Mouse (Mus musculus) gastrocnemius, postnatal 36 days (tissue): ENCODE results near the gene Vhl. TPM values are rescaled to one million over a fixed set of nuclear protein-coding genes. Genes with fewer than 3 reads are reported as not detected.

ENCODE experiments used
- DNase-seq, 2 experiments: peaks; one replicate each; pipeline ENCODE4 v3.0.0; 2022
- intact Hi-C: fragments of 180-260 bp; cut with DNase I; formaldehyde crosslinking; loops from one replicate; pipeline ENCODE4 v1.15.1; 2025
- total RNA-seq, 2 experiments: library from RNA; stranded (reverse); gene quantifications; 2 replicates each; pipeline ENCODE4 v1.2.3; 2021

Vhl gene
- total RNA-seq, 2 experiments from 2014 or later = 3.5 to 4.5 TPM

GRCm38 (mm10) chr6:113623386-113623785 lies 373 bp upstream of the Vhl start:
- DNase-seq = no peak
- intact Hi-C loops = no loop called here

- DNase-seq = no peak
- intact Hi-C loops = no loop called here
Measured at GRCm38 (mm10) chr6:113624989-113625770, 1.4 kb downstream of the Vhl start.

GRCm38 (mm10) chr6:113630322-113630721 lies 6.6 kb downstream of the Vhl start:
- intact Hi-C loops = no loop called here
- DNase-seq = no peak

GRCm38 (mm10) chr6:113632863-113633262 lies 9.1 kb downstream of the Vhl start:
- intact Hi-C loops = no loop called here
- no peak for DNase-seq

GRCm38 (mm10) chr6:113638302-113639040 lies 14.7 kb downstream of the Vhl start, which contains the start of gene Irak2:
TSS of gene Irak2 (plus strand) at chr6:113638467.
- intact Hi-C loops = loop anchor here (1.0 kb wide), 1 partner anchor 44 kb away; no protein-coding TSS in a partner anchor

GRCm38 (mm10) chr6:113639201-113639600 lies 15.4 kb downstream of the Vhl start:
- DNase-seq = no peak
- intact Hi-C loops = no loop called here

More at GRCm38 (mm10) chr6:113638302-113639040, 14.7 kb downstream of the Vhl start, which contains the start of gene Irak2:
- peak; percentile 92 to 96 for DNase-seq

- intact Hi-C loops = no loop called here
Measured at GRCm38 (mm10) chr6:113642605-113643004, 18.8 kb downstream of the Vhl start.

GRCm38 (mm10) chr6:113643021-113643420 lies 19.3 kb downstream of the Vhl start:
- intact Hi-C loops = no loop called here
- no peak for DNase-seq

More at GRCm38 (mm10) chr6:113642605-113643004, 18.8 kb downstream of the Vhl start:
- DNase-seq = no peak

- intact Hi-C loops = no loop called here
- no peak for DNase-seq
Measured at GRCm38 (mm10) chr6:113643967-113644366, 20.2 kb downstream of the Vhl start.

- no peak for DNase-seq
- intact Hi-C loops = no loop called here
Measured at GRCm38 (mm10) chr6:113644808-113645207, 21.0 kb downstream of the Vhl start.

GRCm38 (mm10) chr6:113649346-113650196 lies 25.8 kb downstream of the Vhl start:
- DNase-seq = no peak
- intact Hi-C loops = no loop called here

- intact Hi-C loops = no loop called here
- no peak for DNase-seq
Measured at GRCm38 (mm10) chr6:113650197-113650640, 26.5 kb downstream of the Vhl start.

GRCm38 (mm10) chr6:113651626-113652025 lies 27.9 kb downstream of the Vhl start:
- intact Hi-C loops = no loop called here
- DNase-seq = no peak

- intact Hi-C loops = no loop called here
- DNase-seq = no peak
Measured at GRCm38 (mm10) chr6:113653551-113653950, 29.8 kb downstream of the Vhl start.

- no peak for DNase-seq
- intact Hi-C loops = no loop called here
Measured at GRCm38 (mm10) chr6:113654102-113654501, 30.3 kb downstream of the Vhl start.

GRCm38 (mm10) chr6:113654753-113655397 lies 31.1 kb downstream of the Vhl start:
- intact Hi-C loops = no loop called here
- no peak for DNase-seq

- intact Hi-C loops = no loop called here
- no peak for DNase-seq
Measured at GRCm38 (mm10) chr6:113655475-113655874, 31.7 kb downstream of the Vhl start.

GRCm38 (mm10) chr6:113656847-113657246 lies 33.1 kb downstream of the Vhl start:
- intact Hi-C loops = no loop called here

GRCm38 (mm10) chr6:113658226-113658625 lies 34.5 kb downstream of the Vhl start:
- DNase-seq = no peak
- intact Hi-C loops = no loop called here

More at GRCm38 (mm10) chr6:113656847-113657246, 33.1 kb downstream of the Vhl start:
- no peak for DNase-seq
